Comparison of ENCODE assay signal across 8 mouse cellular contexts in the genomic region with DNA sequence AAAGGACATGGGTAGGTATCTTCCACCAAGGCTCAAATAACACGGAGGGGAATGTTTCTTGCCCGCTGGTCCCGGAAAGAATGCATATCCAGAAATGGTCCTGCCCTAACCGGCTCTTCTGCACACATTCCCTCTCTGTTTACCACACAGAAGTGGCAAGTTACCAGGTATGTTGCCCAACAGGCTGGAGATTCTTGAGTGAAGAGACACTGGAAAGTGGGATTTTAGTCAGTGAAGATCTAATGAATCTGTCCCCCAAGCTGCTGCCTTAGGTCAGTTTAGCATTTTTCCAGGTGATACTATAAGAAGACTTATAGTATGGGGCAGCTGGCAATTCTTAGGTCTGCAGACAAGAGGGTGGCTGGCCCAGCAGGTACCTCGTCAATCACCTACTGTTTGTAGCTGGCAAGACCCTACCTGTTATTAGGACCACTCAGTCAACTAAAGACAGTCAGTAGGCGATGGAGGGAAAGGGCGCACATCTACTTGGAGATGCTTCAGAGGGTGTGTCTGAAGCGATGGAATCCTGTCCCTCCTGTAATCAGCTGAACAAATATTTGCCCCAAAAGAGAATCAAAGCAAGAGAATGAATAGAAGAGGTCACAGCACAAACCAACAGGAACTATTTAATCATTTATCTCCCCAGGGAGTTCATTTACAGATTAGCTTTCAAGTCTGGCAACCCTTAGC. TPM values are rescaled to one million over a fixed set of nuclear protein-coding genes. Genes with fewer than 3 reads are reported as not detected.
DNase-seq lines count a peak whose midpoint lies in the region; ATAC-seq and TF ChIP-seq lines count a peak whose summit lies in the region.

No protein-coding gene starts in this region.

- intact Hi-C loops in left cerebral cortex, adult 2 months (cut with DNase I), result no loop called here
- intact Hi-C loops in gastrocnemius, postnatal 14 days (cut with DNase I; ENCODE audit: low total_unique reads), result loop anchor here (5.0 kb wide), 1 partner anchor 40 kb away; no protein-coding TSS in a partner anchor

- H3K36me3 ChIP-seq in embryonic facial prominence, embryonic 10.5 days (replicated peaks), result peaks cover 57% of the 10 kb centered on the region
- H3K36me3 ChIP-seq in intestine, embryonic 15.5 days, result no peaks in the 10 kb centered on the region
- 0 out of 2 replicates have a peak, but pooled peaks cover 7% of the 10 kb centered on the region for H3K36me3 ChIP-seq in midbrain, embryonic 12.5 days

- peak overlapping the region; percentile 100 for H3K27ac ChIP-seq in left cerebral cortex, adult 2 months
- H3K27ac ChIP-seq in embryonic facial prominence, embryonic 10.5 days (replicated peaks), result 0 out of 2 replicates have a peak overlapping the region, but pooled peaks have one; percentile 59
- H3K27ac ChIP-seq in intestine, embryonic 15.5 days, result peak overlapping the region; percentile 71
- H3K27ac ChIP-seq in midbrain, embryonic 12.5 days (replicated peaks), result no peak overlapping the region

- no peaks in the 10 kb centered on the region for H3K27me3 ChIP-seq in embryonic facial prominence, embryonic 10.5 days (replicated peaks; ENCODE audit: low read depth, poor library complexity, severe bottlenecking)
- H3K27me3 ChIP-seq in intestine, embryonic 15.5 days (replicated peaks), result no peaks in the 10 kb centered on the region
- H3K27me3 ChIP-seq in midbrain, embryonic 12.5 days, result no peaks in the 10 kb centered on the region

- H3K4me1 ChIP-seq in embryonic facial prominence, embryonic 10.5 days, result peaks cover 58% of the 10 kb centered on the region
- H3K4me1 ChIP-seq in intestine, embryonic 15.5 days (replicated peaks), result peaks cover 48% of the 10 kb centered on the region
- H3K4me1 ChIP-seq in midbrain, embryonic 12.5 days, result peaks cover 48% of the 10 kb centered on the region

- H3K4me3 ChIP-seq in left cerebral cortex, adult 2 months, result peak overlapping the region; percentile 100
- H3K4me3 ChIP-seq in embryonic facial prominence, embryonic 10.5 days, result peak overlapping the region; percentile 72
- H3K4me3 ChIP-seq in intestine, embryonic 15.5 days (replicated peaks), result 0 out of 2 replicates have a peak overlapping the region, but pooled peaks have one; percentile 80
- peak overlapping the region; percentile 76 for H3K4me3 ChIP-seq in midbrain, embryonic 12.5 days

- 83% methylated on average over 8 of the region's 8 CpGs for WGBS in embryonic facial prominence, embryonic 10.5 days
- WGBS in intestine, embryonic 15.5 days, result 57% methylated on average over 8 of the region's 8 CpGs
- WGBS in midbrain, embryonic 12.5 days, result 82% methylated on average over 8 of the region's 8 CpGs

- no peak for ATAC-seq in intestine, embryonic 15.5 days
- ATAC-seq in midbrain, embryonic 12.5 days (ENCODE audit: low FRiP score, low read depth), result no peak

- TF ChIP-seq CTCF in left cerebral cortex, adult 2 months (IDR thresholded peaks at IDR 0.05), result no peak

- no peaks in the 10 kb centered on the region for H3K9me3 ChIP-seq in embryonic facial prominence, embryonic 10.5 days
- no peaks in the 10 kb centered on the region for H3K9me3 ChIP-seq in intestine, embryonic 15.5 days
- H3K9me3 ChIP-seq in midbrain, embryonic 12.5 days, result no peaks in the 10 kb centered on the region

- H3K4me2 ChIP-seq in intestine, embryonic 15.5 days (replicated peaks), result peak overlapping the region; percentile 77
- peak overlapping the region; percentile 61 for H3K4me2 ChIP-seq in midbrain, embryonic 12.5 days (replicated peaks)

- H3K9ac ChIP-seq in intestine, embryonic 15.5 days, result no peak overlapping the region; the same call in 1 of the 2 replicates
- H3K9ac ChIP-seq in midbrain, embryonic 12.5 days (replicated peaks), result no peak overlapping the region; the same call in 1 of the 2 replicates

- DNase-seq in left cerebral cortex, adult 2 months (ENCODE audit: extremely low spot score in 1 of 2, low spot score in 2 of 2), result no peak
- no peak for DNase-seq in left cerebral cortex, adult 9 months (ENCODE audit: low spot score in 2 of 2)
- no peak for DNase-seq in embryonic facial prominence, embryonic 10.5 days (ENCODE audit: low spot score)
- DNase-seq in adrenal gland, adult 2 months, result no peak
- no peak for DNase-seq in layer of hippocampus, postnatal 36 days
- no peak for DNase-seq in gastrocnemius, postnatal 14 days

RNA-seq across cellular contexts. Expression of a gene that starts 4.1 kb away (rescaled TPM):
- 100 to 1,000 TPM; 133 to 135 TPM for total RNA-seq in left cerebral cortex, adult 2 months (2021)
- polyA plus RNA-seq in embryonic facial prominence, embryonic 10.5 days (2016; fragmentation: Nextera tagmentation; extraction: Ambion mirVana), result 102 and 106 TPM in 2 replicates
- 61.9 and 64.0 TPM in 2 replicates for polyA plus RNA-seq in intestine, embryonic 15.5 days (2015; fragmentation: Nextera tagmentation; extraction: Ambion mirVana)
- 156 and 168 TPM in 2 replicates for polyA plus RNA-seq in midbrain, embryonic 12.5 days (2016; fragmentation: Nextera tagmentation; extraction: Ambion mirVana)
- 10 to 100 TPM; 54.3 to 79.7 TPM for total RNA-seq in adrenal gland, adult 2 months (2021)
- polyA plus RNA-seq in adrenal gland, adult 2 months (2012; rRNA removed), result 42.4 and 43.8 TPM in 2 replicates
- total RNA-seq in layer of hippocampus, postnatal 36 days (2021), result 100 to 1,000 TPM; 116 to 141 TPM
- 10 to 100 TPM; 14.4 to 28.6 TPM for total RNA-seq in gastrocnemius, postnatal 14 days (2021)

RNA-seq across cellular contexts. Expression of a gene that starts 20.3 kb away (rescaled TPM):
- total RNA-seq in left cerebral cortex, adult 2 months (2021), result 1 to 10 TPM; 2.5 to 3.0 TPM
- polyA plus RNA-seq in embryonic facial prominence, embryonic 10.5 days (2016; fragmentation: Nextera tagmentation; extraction: Ambion mirVana), result 144 and 151 TPM in 2 replicates
- 60.1 and 67.6 TPM in 2 replicates for polyA plus RNA-seq in intestine, embryonic 15.5 days (2015; fragmentation: Nextera tagmentation; extraction: Ambion mirVana)
- 109 and 113 TPM in 2 replicates for polyA plus RNA-seq in midbrain, embryonic 12.5 days (2016; fragmentation: Nextera tagmentation; extraction: Ambion mirVana)
- total RNA-seq in adrenal gland, adult 2 months (2021), result 1 to 10 TPM; 2.0 to 4.2 TPM
- 0.18 and 0.40 TPM in 2 replicates for polyA plus RNA-seq in adrenal gland, adult 2 months (2012; rRNA removed)
- total RNA-seq in layer of hippocampus, postnatal 36 days (2021), result 1 to 10 TPM; 2.0 to 3.1 TPM
- total RNA-seq in gastrocnemius, postnatal 14 days (2021), result 1 to 10 TPM; 4.1 to 4.7 TPM
